Mouse (Mus musculus) cortical plate, adult 2 months (tissue): Measurements from ENCODE around the gene Cldn34d.

Experiments used
- CTCF ChIP-seq: fragments of 200-500 bp; IDR thresholded peaks from 2 replicates; pipeline ENCODE4 v1.5.1; 2011; ENCODE audit warnings: mild to moderate bottlenecking, control low read depth, low read length; ENCODE audit not compliant: insufficient read depth; ENCODE audit errors: extremely low read depth
- POLR2A ChIP-seq: fragments of 200-500 bp; IDR thresholded peaks from 2 replicates; pipeline ENCODE4 v1.6.1; 2011; ENCODE audit warnings: mild to moderate bottlenecking, low read length, control low read depth; ENCODE audit not compliant: insufficient read depth; ENCODE audit errors: extremely low read depth

DNA sequence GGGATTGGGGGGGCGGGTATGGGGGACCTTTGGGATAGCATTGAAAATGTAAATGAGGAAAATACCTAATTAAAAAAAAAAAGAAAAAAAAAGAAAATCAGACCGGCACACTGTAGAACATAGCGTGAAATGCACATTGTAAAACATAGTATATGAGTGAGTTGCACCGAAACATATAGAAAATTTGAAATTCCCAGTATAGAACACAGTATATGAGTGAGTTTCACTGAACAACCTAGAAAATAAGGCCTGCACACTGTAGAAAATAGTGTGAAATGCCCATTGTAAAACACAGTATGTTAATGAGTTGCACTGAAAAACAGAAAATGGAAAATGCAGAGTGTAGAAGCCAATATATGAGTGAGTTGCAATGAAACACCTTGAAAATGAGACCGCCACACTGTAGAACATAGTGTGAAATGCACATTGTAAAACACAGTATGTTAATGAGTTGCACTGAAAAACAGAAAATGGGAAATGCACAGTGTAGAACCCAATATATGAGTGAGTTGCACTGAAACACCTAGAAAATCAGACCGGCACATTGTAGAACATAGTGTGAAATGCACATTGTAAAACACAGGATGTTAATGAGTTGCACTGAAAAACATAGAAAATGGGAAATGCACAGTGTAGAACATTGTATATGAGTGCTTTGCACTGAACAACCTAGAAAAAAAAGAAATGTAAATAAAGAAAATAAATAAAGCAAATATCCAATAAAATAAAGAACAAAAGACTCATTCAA lies 4.1 kb downstream of the Cldn34d start:
- TF ChIP-seq CTCF (no peak), POLR2A (no peak)
